Mouse (Mus musculus) forebrain, embryonic 12.5 days (tissue): Measurements from ENCODE around the gene Ppp1r9b. TPM values are rescaled to one million over a fixed set of nuclear protein-coding genes. Genes with fewer than 3 reads are reported as not detected.

Experiments
- ATAC-seq: fragments of 200-750 bp; cut with Nextera tagmentation; 2 replicates; pipeline ENCODE4 v1.8.0; 2017; ENCODE audit warnings: moderate TSS enrichment; ENCODE audit not compliant: low FRiP score
- H3K27ac ChIP-seq: fragments of 300-500 bp; sonication (generic); 2 replicates; pipeline ENCODE4 v1.5.1; 2016; ENCODE audit warnings: mild to moderate bottlenecking
- H3K27me3 ChIP-seq: fragments of 300-500 bp; sonication (generic); 2 replicates; pipeline ENCODE4 v1.6.1; 2016; ENCODE audit warnings: mild to moderate bottlenecking
- H3K36me3 ChIP-seq: fragments of 300-500 bp; sonication (generic); replicated peaks from 2 replicates; pipeline ENCODE4 v1.6.1; 2016; ENCODE audit warnings: mild to moderate bottlenecking
- H3K4me1 ChIP-seq: fragments of 300-500 bp; sonication (generic); 2 replicates; pipeline ENCODE4 v1.6.1; 2016
- H3K4me2 ChIP-seq: fragments of 300-500 bp; sonication (generic); 2 replicates; pipeline ENCODE4 v1.6.1; 2016; ENCODE audit warnings: mild to moderate bottlenecking, moderate library complexity
- H3K4me3 ChIP-seq: fragments of 300-500 bp; sonication (generic); replicated peaks from 2 replicates; pipeline ENCODE4 v1.5.1; 2016; ENCODE audit warnings: mild to moderate bottlenecking
- H3K9ac ChIP-seq: fragments of 300-500 bp; sonication (generic); 2 replicates; pipeline ENCODE4 v1.6.1; 2016; ENCODE audit warnings: mild to moderate bottlenecking
- H3K9me3 ChIP-seq: fragments of 300-500 bp; sonication (generic); 2 replicates; pipeline ENCODE4 v1.6.1; 2016
- WGBS: fragments of 180-500 bp; shearing (Covaris S2); methylation state at CpG from one replicate; pipeline ENCODE4 v1.1.7; 2016; 5-methylcytosine and 5-hydroxymethylcytosine counted together
- polyA plus RNA-seq: library from polyadenylated mRNA; unstranded; fragments of >200 nt; fragmentation: Nextera tagmentation; extraction: Ambion mirVana; gene quantifications from 2 replicates; pipeline ENCODE4 v1.2.1, GENCODE M21; 2016

The Ppp1r9b gene
- 16.6 and 17.7 TPM in 2 replicates for polyA plus RNA-seq

GRCm38 (mm10) chr11:94990749-94991577, at the start of gene Ppp1r9b:
Ppp1r9b (plus strand) TSS chr11:94991035.
- Histone ChIP-seq H3K27me3 (no peaks in the 10 kb centered on the region), H3K4me2 (peak within 1 kb of the TSS; percentile 97), H3K36me3 (peaks cover under 1% of the 10 kb centered on the region), H3K27ac (peak within 1 kb of the TSS; percentile 94), H3K4me1 (peaks cover 75% of the 10 kb centered on the region), H3K9me3 (no peaks in the 10 kb centered on the region), H3K4me3 (peak within 1 kb of the TSS; percentile 96), H3K9ac (peak within 1 kb of the TSS; percentile 94)
- WGBS, result under 1% methylated on average over 60 of the region's 69 CpGs
- ATAC-seq, result peak; percentile 87

- no peak overlapping the region for H3K4me2 ChIP-seq
- ATAC-seq, result no peak
- no peak overlapping the region for H3K4me3 ChIP-seq
- WGBS, result 39% methylated on average over 9 of the region's 9 CpGs
- peaks cover 74% of the 10 kb centered on the region for H3K27me3 ChIP-seq
- no peak overlapping the region for H3K9ac ChIP-seq
- H3K9me3 ChIP-seq, result no peaks in the 10 kb centered on the region
- peaks cover 15% of the 10 kb centered on the region for H3K4me1 ChIP-seq
- no peaks in the 10 kb centered on the region for H3K36me3 ChIP-seq
- H3K27ac ChIP-seq, result no peak overlapping the region
Observed at GRCm38 (mm10) chr11:94941121-94941520, 49.7 kb upstream of the Ppp1r9b start.

- ATAC-seq, result no peak
- H3K4me3 ChIP-seq, result no peak overlapping the region
- H3K4me2 ChIP-seq, result no peak overlapping the region
- WGBS, result 77% methylated on average over 8 of the region's 8 CpGs
- no peaks in the 10 kb centered on the region for H3K36me3 ChIP-seq
- H3K9ac ChIP-seq, result no peak overlapping the region
- H3K27ac ChIP-seq, result no peak overlapping the region
- no peaks in the 10 kb centered on the region for H3K9me3 ChIP-seq
- H3K4me1 ChIP-seq, result peaks cover 11% of the 10 kb centered on the region
- peaks cover 68% of the 10 kb centered on the region for H3K27me3 ChIP-seq
Observed at GRCm38 (mm10) chr11:94941776-94942175, 49.1 kb upstream of the Ppp1r9b start.

GRCm38 (mm10) chr11:94942282-94943023, 48.4 kb upstream of the Ppp1r9b start:
- H3K4me1 ChIP-seq, result peaks cover 6% of the 10 kb centered on the region
- H3K27me3 ChIP-seq, result peaks cover 63% of the 10 kb centered on the region
- no peak overlapping the region for H3K4me2 ChIP-seq
- H3K9ac ChIP-seq, result no peak overlapping the region
- H3K27ac ChIP-seq, result no peak overlapping the region
- no peaks in the 10 kb centered on the region for H3K36me3 ChIP-seq
- H3K9me3 ChIP-seq, result no peaks in the 10 kb centered on the region
- ATAC-seq, result no peak
- no peak overlapping the region for H3K4me3 ChIP-seq
- 52% methylated on average over 13 of the region's 13 CpGs for WGBS

- no peaks in the 10 kb centered on the region for H3K9me3 ChIP-seq
- H3K4me2 ChIP-seq, result no peak overlapping the region
- H3K9ac ChIP-seq, result no peak overlapping the region
- H3K4me1 ChIP-seq, result 0 out of 2 replicates have a peak, but pooled peaks cover under 1% of the 10 kb centered on the region
- no peaks in the 10 kb centered on the region for H3K36me3 ChIP-seq
- H3K4me3 ChIP-seq, result no peak overlapping the region
- H3K27me3 ChIP-seq, result peaks cover 57% of the 10 kb centered on the region
- ATAC-seq, result no peak
- WGBS, result 85% methylated on average over 15 of the region's 15 CpGs
- no peak overlapping the region for H3K27ac ChIP-seq
Observed at GRCm38 (mm10) chr11:94943054-94943453, 47.8 kb upstream of the Ppp1r9b start.

GRCm38 (mm10) chr11:94944295-94944694, 46.5 kb upstream of the Ppp1r9b start:
- no peak for ATAC-seq
- H3K27me3 ChIP-seq, result peaks cover 45% of the 10 kb centered on the region
- no peaks in the 10 kb centered on the region for H3K36me3 ChIP-seq
- H3K4me3 ChIP-seq, result no peak overlapping the region
- no peak overlapping the region for H3K9ac ChIP-seq
- H3K4me2 ChIP-seq, result no peak overlapping the region
- H3K27ac ChIP-seq, result no peak overlapping the region
- no peaks in the 10 kb centered on the region for H3K4me1 ChIP-seq
- H3K9me3 ChIP-seq, result no peaks in the 10 kb centered on the region
- 20% methylated on average over 8 of the region's 8 CpGs for WGBS

- Histone ChIP-seq H3K27ac (no peak overlapping the region), H3K27me3 (peaks cover 35% of the 10 kb centered on the region), H3K4me1 (no peaks in the 10 kb centered on the region), H3K9ac (no peak overlapping the region), H3K9me3 (no peaks in the 10 kb centered on the region), H3K4me2 (no peak overlapping the region), H3K4me3 (no peak overlapping the region), H3K36me3 (no peaks in the 10 kb centered on the region)
- 88% methylated on average over 12 of the region's 12 CpGs for WGBS
- no peak for ATAC-seq
Observed at GRCm38 (mm10) chr11:94945236-94945635, 45.6 kb upstream of the Ppp1r9b start.

- no peaks in the 10 kb centered on the region for H3K36me3 ChIP-seq
- 0 out of 2 replicates have a peak overlapping the region, but pooled peaks have one; percentile 13 for H3K4me2 ChIP-seq
- 0 out of 2 replicates have a peak, but pooled peaks have one; percentile 30 for ATAC-seq
- 0 out of 2 replicates have a peak overlapping the region, but pooled peaks have one; percentile 21 for H3K9ac ChIP-seq
- H3K9me3 ChIP-seq, result 0 out of 2 replicates have a peak, but pooled peaks cover 4% of the 10 kb centered on the region
- peak overlapping the region; percentile 83 for H3K27ac ChIP-seq
- WGBS, result 4% methylated on average over 6 of the region's 6 CpGs
- no peak overlapping the region for H3K4me3 ChIP-seq
- H3K27me3 ChIP-seq, result no peaks in the 10 kb centered on the region
- H3K4me1 ChIP-seq, result peaks cover 25% of the 10 kb centered on the region
Observed at GRCm38 (mm10) chr11:94952169-94952568, 38.7 kb upstream of the Ppp1r9b start.

- Histone ChIP-seq H3K4me1 (peaks cover 35% of the 10 kb centered on the region), H3K9me3 (0 out of 2 replicates have a peak, but pooled peaks cover 4% of the 10 kb centered on the region), H3K4me3 (no peak overlapping the region), H3K4me2 (peak overlapping the region; percentile 29), H3K27me3 (no peaks in the 10 kb centered on the region), H3K27ac (0 out of 2 replicates have a peak overlapping the region, but pooled peaks have one; percentile 42), H3K9ac (no peak overlapping the region), H3K36me3 (no peaks in the 10 kb centered on the region)
- ATAC-seq, result peak; percentile 71; the same call in 1 of the 2 replicates
- 49% methylated on average over 9 of the region's 9 CpGs for WGBS
Observed at GRCm38 (mm10) chr11:94955103-94955502, 35.7 kb upstream of the Ppp1r9b start.

GRCm38 (mm10) chr11:94957693-94958064, 33.2 kb upstream of the Ppp1r9b start:
- ATAC-seq, result no peak
- Histone ChIP-seq H3K27me3 (no peaks in the 10 kb centered on the region), H3K9ac (no peak overlapping the region), H3K4me3 (no peak overlapping the region), H3K27ac (0 out of 2 replicates have a peak overlapping the region, but pooled peaks have one; percentile 32), H3K4me2 (no peak overlapping the region), H3K4me1 (peaks cover 28% of the 10 kb centered on the region), H3K36me3 (no peaks in the 10 kb centered on the region), H3K9me3 (no peaks in the 10 kb centered on the region)
- WGBS, result 85% methylated on average over 9 of the region's 9 CpGs

GRCm38 (mm10) chr11:94958065-94958858, 32.6 kb upstream of the Ppp1r9b start:
- Histone ChIP-seq H3K9me3 (no peaks in the 10 kb centered on the region), H3K9ac (no peak overlapping the region), H3K4me1 (peaks cover 24% of the 10 kb centered on the region), H3K27me3 (no peaks in the 10 kb centered on the region), H3K27ac (0 out of 2 replicates have a peak overlapping the region, but pooled peaks have one; percentile 32), H3K4me3 (no peak overlapping the region), H3K36me3 (no peaks in the 10 kb centered on the region), H3K4me2 (no peak overlapping the region)
- no peak for ATAC-seq
- WGBS, result 30% methylated on average over 8 of the region's 8 CpGs
